Mouse (Mus musculus) forelimb bud, embryonic 11.5 days (tissue): ENCODE results near the gene Gm20741.

Experiments used
- DNase-seq: peaks from one replicate; pipeline ENCODE4 v3.0.0-alpha.2; 2012; ENCODE audit warnings: low read depth, low spot score

Gene Gm20741

DNA sequence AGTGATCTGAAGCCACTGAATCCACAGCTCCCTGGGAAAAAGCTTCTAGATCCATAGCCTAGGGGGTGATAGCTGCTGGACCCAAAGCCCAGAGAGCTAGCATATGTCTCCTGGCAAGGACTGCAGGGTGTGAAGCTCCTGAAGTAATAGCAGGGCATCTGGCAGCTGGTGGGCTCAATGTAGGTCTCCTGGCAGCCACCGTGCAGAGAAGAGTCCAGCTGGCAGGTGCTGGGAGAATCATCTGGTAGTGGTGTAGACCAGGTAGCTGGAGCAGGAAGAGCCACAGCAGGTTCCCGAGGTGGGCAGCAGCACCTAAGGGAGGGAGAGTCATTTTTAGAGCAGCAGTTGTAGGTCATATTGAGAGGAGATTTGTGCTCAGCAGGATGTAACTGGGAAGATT, at the start of gene Gm20741:
Gene Gm20741 (minus strand): TSS at position 394 of the 400 bp plus-strand sequence.
- no peak for DNase-seq

DNA sequence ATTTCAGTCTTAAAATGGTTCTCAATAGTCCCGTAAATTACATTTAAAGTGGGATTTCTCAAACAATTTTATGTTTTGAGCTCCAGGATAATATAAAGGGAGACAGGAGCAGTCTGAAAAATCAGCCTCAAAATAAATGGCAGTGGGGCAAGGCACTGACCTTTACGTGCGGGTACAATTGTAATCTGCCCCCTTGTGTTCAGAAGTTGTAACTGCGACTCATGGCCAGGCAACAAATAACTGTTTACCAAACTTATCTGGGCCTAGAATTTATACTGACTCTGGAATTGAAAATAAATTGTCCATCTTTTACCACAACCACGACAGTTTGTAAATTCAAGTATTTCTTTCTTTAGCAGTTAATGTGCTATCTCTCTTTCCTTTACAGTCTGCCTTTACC, 39.4 kb upstream of the Gm20741 start:
- peak; percentile 36 for DNase-seq

DNA sequence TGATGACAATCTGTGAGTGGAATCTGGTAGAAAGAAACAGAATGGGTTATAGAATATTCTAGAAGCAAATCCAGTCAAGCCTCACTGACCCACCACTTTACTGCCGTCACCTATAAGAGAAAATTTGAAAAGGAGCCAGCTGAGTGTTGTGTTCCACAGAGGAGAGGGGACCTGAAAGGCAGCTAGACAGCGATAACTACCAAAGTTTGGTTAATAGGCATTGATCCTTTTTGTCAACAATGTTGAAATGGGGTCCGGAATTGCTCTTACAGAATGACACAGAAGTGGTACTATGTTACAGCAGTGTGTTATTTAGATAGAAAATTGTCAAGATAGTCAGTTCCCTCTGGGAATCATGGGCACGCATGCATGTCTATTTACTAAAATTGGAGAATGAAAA, 36.5 kb upstream of the Gm20741 start:
- DNase-seq, result no peak

DNA sequence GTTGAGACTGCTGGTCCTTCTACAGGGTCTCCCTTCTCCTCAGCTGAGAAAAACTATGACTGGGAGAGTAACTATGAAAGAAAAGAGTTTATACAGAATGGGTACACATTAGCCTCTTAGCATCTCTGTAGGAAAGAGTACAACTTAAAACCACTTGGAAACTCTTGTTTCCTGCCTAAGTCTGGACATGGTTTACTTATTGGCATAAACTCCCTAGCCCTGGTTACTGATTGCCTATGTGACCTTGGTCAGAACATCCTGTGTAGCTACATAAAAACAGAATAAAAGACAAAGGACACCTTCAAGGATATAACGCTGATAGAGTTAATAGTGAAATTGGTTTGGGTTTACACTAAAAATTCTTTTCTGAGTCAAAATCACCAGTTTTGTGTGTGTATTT, 35.3 kb upstream of the Gm20741 start:
- DNase-seq, result no peak

DNA sequence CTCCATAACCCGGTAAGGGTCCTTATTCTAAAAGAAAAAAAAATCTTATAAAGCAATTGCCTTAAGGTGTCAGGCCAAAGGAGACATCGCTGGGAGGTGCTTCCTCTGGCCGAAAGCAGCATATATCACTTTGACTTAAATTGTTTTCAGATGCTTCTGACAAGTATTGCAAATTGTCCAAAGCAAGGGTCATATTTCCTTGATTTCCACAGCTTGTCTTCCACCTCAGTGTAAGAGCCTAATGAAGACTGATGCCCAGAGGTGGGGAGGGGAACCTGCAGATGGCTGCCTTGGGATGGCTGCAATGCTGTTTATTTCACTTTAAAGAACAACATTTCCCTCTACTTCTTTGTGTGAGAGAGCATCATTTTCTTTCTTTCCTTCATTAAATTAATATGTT, 15.0 kb upstream of the Gm20741 start:
- DNase-seq, result peak; percentile 31

DNA sequence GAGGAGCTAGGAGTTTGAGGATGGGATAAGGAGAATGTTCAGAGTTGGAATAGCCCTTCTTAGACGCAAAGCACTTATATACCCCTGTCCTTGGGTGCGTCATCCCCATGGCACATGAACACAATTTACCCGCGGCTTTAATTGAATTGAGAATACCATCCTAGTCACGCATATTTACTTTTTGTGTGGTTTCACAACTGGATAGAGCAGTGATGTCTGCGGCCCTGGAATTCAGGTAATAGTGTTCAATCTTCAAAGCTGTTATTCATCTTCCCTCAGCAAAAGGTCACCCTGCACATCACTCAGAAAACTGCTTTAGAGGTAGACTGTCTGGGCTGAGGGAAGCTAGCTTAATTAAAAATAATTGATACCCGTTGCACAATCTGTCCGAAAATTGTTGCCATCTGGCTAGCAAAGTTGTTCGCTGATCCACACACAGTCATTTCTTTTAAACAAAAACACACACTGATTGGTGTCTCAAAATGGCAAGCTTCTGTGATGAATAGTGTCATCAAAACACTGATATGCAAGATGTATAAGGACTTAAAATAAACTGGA, 14.2 kb upstream of the Gm20741 start, which contains the start of gene Krtap14:
Gene Krtap14 (minus strand): TSS at position 51 of the 558 bp plus-strand sequence.
- peak; percentile 23 for DNase-seq

DNA sequence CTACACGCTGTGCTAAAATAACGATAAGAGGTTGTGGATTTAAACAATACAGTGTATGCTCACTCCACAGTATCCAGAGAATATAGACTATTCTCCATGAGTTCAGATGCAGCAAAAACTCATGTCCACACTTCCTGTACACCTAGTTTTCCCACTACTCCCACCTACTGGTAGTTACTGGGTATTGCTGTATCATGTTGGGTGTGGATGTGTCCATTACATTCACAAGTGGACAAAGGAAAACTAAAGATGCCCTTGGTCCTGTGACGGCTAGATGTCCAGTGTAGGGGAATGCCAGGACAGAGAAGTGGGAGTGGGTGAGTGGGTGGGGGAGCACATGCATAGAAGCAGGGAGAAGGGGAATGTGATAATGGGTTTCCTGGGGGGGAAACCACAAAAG, 11.7 kb upstream of the Gm20741 start:
- DNase-seq, result peak; percentile 45

DNA sequence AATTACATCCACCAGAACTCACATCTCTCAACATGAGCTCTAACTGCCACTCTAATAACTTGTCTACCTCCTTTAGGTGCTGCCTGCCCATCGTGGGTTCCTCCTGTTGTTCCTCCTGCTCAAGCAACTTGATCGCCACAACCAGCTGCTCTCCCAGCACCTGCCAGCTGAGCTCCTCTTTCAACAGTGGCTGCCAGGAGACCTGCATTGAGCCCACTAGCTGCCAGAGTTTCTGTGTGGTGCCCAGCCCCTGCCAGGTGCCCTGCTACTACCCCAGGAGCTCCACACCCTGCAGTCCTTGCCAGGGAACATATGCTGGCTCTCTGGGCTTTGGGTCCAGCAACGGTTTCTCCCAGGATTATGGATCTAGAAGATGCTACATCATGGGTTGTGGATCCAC, 8.0 kb upstream of the Gm20741 start, which contains the start of gene Krtap15:
Gene Krtap15 (plus strand): TSS at position 150 of the 400 bp plus-strand sequence.
- DNase-seq, result no peak

DNA sequence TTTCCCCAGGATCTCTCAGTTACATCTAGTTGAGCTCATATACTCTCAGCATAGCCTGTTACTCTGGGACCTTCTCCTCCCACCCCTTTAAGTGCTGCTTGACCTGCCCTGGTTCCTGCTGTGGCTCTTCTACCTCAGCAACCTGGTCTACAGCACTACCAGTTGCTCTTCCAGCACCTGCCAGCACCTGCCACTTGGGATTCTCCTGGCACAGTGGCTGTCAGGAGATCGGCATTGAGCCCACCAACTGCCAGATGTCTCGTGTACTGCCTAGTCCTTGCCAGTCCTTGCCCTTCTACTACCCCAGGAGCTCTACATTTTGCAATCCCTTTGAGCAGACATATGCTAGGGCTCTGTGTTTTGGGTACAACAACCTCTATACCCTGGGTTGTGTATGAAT, 25.2 kb downstream of the Gm20741 start:
- DNase-seq, result no peak

DNA sequence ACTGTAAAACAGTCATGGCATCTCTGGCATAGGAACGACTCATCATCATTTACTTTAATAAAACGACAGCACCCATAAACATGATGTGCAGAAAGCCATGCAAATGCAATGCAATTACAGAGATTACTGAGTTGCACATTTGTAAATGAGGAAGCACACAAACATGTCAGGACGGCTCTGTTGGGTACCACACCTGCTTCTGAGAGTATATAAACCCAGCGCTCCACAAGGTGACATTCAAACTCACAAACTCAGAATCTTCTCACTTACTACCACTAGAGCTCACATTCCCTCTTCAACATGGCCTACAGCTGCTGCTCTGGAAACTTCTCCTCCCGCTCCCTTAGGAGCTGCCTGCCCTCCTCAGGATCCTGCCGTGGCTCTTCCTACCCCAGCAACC, 34.4 kb downstream of the Gm20741 start, which contains the start of gene Gm5965:
Gene Gm5965 (plus strand): TSS at position 301 of the 400 bp plus-strand sequence.
- DNase-seq, result no peak

DNA sequence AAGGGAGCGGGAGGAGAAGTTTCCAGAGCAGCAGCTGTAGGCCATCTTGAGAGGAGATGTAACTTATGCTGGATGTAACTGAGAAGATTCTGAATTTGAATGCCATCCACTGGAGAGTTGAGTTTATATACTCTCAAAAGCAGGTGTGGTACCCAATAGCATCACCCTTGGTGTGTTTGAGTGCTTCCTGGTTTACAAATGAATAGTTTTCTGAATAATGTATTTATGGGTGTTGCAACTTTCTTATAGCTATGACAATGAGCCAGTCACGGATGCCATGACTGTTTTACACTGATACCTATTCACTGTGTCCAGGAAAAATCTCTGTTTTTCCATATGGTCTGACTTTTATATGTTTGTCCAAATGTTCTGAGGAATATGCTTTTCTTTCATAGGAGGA, 37.9 kb downstream of the Gm20741 start, which contains the start of gene 2310057N15Rik:
Gene 2310057N15Rik (minus strand): TSS at position 101 of the 400 bp plus-strand sequence.
- no peak for DNase-seq
